Mouse (Mus musculus) limb, embryonic 13.5 days (tissue): ENCODE measurements around the gene Creb1. TPM values are rescaled to one million over a fixed set of nuclear protein-coding genes. Genes with fewer than 3 reads are reported as not detected.

Experiments used
- ATAC-seq: fragments of 200-750 bp; cut with Nextera tagmentation; 2 replicates; pipeline ENCODE4 v1.8.0; 2017; ENCODE audit warnings: low read depth, moderate number of reproducible peaks, moderate TSS enrichment; ENCODE audit not compliant: low FRiP score
- H3K27ac ChIP-seq: fragments of 300-500 bp; sonication (generic); 2 replicates; pipeline ENCODE4 v1.5.1; 2015; ENCODE audit warnings: inconsistent platforms, mild to moderate bottlenecking, moderate library complexity
- H3K27me3 ChIP-seq: fragments of 300-500 bp; sonication (generic); 2 replicates; pipeline ENCODE4 v1.6.1; 2015; ENCODE audit warnings: mild to moderate bottlenecking, inconsistent platforms
- H3K36me3 ChIP-seq: fragments of 300-500 bp; sonication (generic); 2 replicates; pipeline ENCODE4 v1.6.1; 2015; ENCODE audit warnings: inconsistent platforms, mild to moderate bottlenecking, moderate library complexity
- H3K4me1 ChIP-seq: fragments of 300-500 bp; sonication (generic); 2 replicates; pipeline ENCODE4 v1.6.1; 2015; ENCODE audit warnings: inconsistent platforms
- H3K4me2 ChIP-seq: fragments of 300-500 bp; sonication (generic); replicated peaks from 2 replicates; pipeline ENCODE4 v1.6.1; 2015; ENCODE audit warnings: inconsistent platforms, mild to moderate bottlenecking, moderate library complexity
- H3K4me3 ChIP-seq: fragments of 300-500 bp; sonication (generic); 2 replicates; pipeline ENCODE4 v1.5.1; 2015; ENCODE audit warnings: moderate library complexity, mild to moderate bottlenecking, inconsistent platforms
- H3K9ac ChIP-seq: fragments of 300-500 bp; sonication (generic); 2 replicates; pipeline ENCODE4 v1.6.1; 2015; ENCODE audit warnings: mild to moderate bottlenecking, inconsistent platforms
- H3K9me3 ChIP-seq: fragments of 300-500 bp; sonication (generic); 2 replicates; pipeline ENCODE4 v1.6.1; 2016; ENCODE audit warnings: inconsistent platforms
- WGBS: fragments of 180-500 bp; shearing (Covaris S2); methylation state at CpG from one replicate; pipeline ENCODE4 v1.1.7; 2015; 5-methylcytosine and 5-hydroxymethylcytosine counted together
- polyA plus RNA-seq: library from polyadenylated mRNA; unstranded; fragments of >200 nt; fragmentation: Nextera tagmentation; extraction: Ambion mirVana; gene quantifications from 2 replicates; pipeline ENCODE4 v1.2.1, GENCODE M21; 2015

Gene Creb1
- polyA plus RNA-seq, 1 experiment from 2014 or later, result 40.6 TPM

GRCm38 (mm10) chr1:64614311-64614710 is 81.9 kb downstream of the Creb1 start:
- Histone ChIP-seq H3K9me3 (no peaks in the 10 kb centered on the region), H3K27me3 (no peaks in the 10 kb centered on the region), H3K4me2 (no peak overlapping the region), H3K36me3 (peaks cover 33% of the 10 kb centered on the region), H3K4me3 (no peak overlapping the region), H3K27ac (no peak overlapping the region), H3K9ac (no peak overlapping the region), H3K4me1 (peaks cover 30% of the 10 kb centered on the region)
- WGBS, result 93% methylated on average over 9 of the region's 9 CpGs
- no peak for ATAC-seq

- Histone ChIP-seq H3K27ac (peak overlapping the region; percentile 29; the same call in 1 of the 2 replicates), H3K9ac (no peak overlapping the region), H3K36me3 (peaks cover 27% of the 10 kb centered on the region), H3K4me2 (peak overlapping the region; percentile 77), H3K4me3 (0 out of 2 replicates have a peak overlapping the region, but pooled peaks have one; percentile 67), H3K4me1 (peaks cover 30% of the 10 kb centered on the region), H3K9me3 (no peaks in the 10 kb centered on the region), H3K27me3 (no peaks in the 10 kb centered on the region)
- ATAC-seq, result no peak
- 80% methylated on average over 10 of the region's 10 CpGs for WGBS
These were observed 82.4 kb downstream of the Creb1 start for GRCm38 (mm10) chr1:64614801-64615345.

- ATAC-seq, result 0 out of 2 replicates have a peak, but pooled peaks have one; percentile 14
- Histone ChIP-seq H3K27me3 (no peaks in the 10 kb centered on the region), H3K9ac (peak overlapping the region; percentile 94), H3K9me3 (no peaks in the 10 kb centered on the region), H3K4me1 (peaks cover 30% of the 10 kb centered on the region), H3K27ac (peak overlapping the region; percentile 29; the same call in 1 of the 2 replicates), H3K4me2 (peak overlapping the region; percentile 77), H3K36me3 (peaks cover 20% of the 10 kb centered on the region), H3K4me3 (peak overlapping the region; percentile 67)
- WGBS, result 65% methylated on average over 11 of the region's 11 CpGs
These were observed 83.1 kb downstream of the Creb1 start for GRCm38 (mm10) chr1:64615531-64615991.

DNA sequence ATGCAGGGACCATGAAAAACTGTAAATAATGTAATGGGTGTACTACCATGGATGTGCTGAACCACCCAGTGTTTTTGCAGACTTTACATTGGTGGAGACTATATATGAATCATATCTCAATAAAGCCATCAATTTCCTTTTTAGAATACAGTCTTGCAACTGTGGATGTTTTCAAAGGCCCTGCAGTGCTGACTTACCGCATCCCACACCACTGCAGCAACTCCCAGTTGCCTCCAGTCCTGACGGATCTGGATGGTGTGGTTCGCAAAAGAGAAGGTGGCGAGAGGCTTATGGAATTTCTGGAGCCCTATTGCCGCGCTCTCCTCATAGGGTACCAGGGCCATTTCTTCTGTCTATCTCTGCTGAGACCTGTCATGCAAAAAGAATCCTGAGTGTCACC is 83.6 kb downstream of the Creb1 start:
- H3K4me2 ChIP-seq, result peak overlapping the region; percentile 77
- peak overlapping the region; percentile 29; the same call in 1 of the 2 replicates for H3K27ac ChIP-seq
- WGBS, result 65% methylated on average over 6 of the region's 6 CpGs
- H3K4me1 ChIP-seq, result peaks cover 33% of the 10 kb centered on the region
- peak overlapping the region; percentile 94 for H3K9ac ChIP-seq
- H3K4me3 ChIP-seq, result peak overlapping the region; percentile 67
- H3K27me3 ChIP-seq, result no peaks in the 10 kb centered on the region
- H3K9me3 ChIP-seq, result no peaks in the 10 kb centered on the region
- peaks cover 18% of the 10 kb centered on the region for H3K36me3 ChIP-seq
- ATAC-seq, result no peak

DNA sequence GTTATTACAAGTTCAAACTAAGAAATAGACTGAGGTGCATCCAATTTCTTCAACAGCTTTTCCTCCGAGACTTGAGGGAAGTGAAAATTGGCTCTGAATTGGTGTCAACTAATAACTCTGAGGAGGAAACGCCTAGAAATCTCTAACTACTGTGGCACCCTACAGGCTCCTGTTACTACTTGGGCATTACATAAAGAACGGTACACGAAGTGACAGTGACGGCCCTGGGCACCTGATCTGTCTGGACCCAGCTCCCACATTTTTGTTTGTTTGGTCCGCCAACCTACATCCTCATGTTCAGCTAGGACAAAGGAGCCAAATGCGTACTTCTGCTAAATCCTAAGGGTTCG is 84.1 kb downstream of the Creb1 start:
- no peaks in the 10 kb centered on the region for H3K9me3 ChIP-seq
- ATAC-seq, result 0 out of 2 replicates have a peak, but pooled peaks have one; percentile 17
- H3K9ac ChIP-seq, result peak overlapping the region; percentile 94
- H3K27ac ChIP-seq, result peak overlapping the region; percentile 98; the same call in 1 of the 2 replicates
- H3K27me3 ChIP-seq, result no peaks in the 10 kb centered on the region
- peaks cover 38% of the 10 kb centered on the region for H3K4me1 ChIP-seq
- H3K36me3 ChIP-seq, result peaks cover 18% of the 10 kb centered on the region
- WGBS, result 5% methylated on average over 8 of the region's 8 CpGs
- H3K4me3 ChIP-seq, result peak overlapping the region; percentile 67
- peak overlapping the region; percentile 77 for H3K4me2 ChIP-seq

DNA sequence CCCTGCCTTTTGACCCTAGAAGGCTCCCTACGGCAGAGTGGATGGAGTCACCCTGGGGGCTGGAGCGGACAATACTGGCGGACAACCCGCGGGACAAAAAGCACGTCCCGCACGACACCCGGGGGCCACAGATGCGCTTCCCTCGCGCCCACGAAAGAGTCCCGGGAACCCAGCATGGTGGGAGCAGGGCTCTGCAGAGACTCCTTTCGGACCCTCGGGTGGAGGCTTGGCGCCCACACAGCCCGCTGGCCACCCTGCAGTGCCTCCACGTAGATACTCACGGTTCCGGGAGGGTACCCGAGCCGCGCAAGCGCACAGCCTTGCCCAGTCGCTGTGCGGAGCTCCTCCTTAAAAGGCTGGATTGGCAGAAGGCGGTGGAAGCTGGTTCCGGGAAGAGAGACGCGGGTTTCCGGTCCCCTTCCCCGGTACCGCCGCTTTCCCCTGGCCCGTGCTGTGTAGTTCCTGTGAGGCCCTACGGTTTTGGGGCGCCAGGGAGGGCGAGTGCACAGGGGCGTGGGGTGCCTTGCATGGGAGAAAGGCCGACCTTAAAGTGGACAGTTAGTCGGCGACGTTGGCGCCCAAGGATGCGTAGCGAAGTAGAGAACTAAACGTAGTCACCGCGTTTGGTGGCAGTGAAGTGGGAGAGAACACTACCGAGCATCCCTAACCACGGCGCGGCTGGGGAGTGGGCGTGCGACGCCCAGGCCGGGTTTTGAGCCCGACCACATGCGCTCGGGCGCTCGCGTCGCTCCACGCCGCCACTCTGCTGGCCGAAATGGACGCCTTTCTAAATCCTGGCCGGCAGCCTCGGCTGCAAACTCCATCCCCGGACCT is 84.7 kb downstream of the Creb1 start, which contains the start of gene Mettl21a:
TSS of gene Mettl21a (minus strand) at position 362 of the 834 bp plus-strand sequence.
- Histone ChIP-seq H3K9me3 (no peaks in the 10 kb centered on the region), H3K27me3 (no peaks in the 10 kb centered on the region), H3K4me1 (peaks cover 38% of the 10 kb centered on the region), H3K9ac (peak within 1 kb of the TSS; percentile 94), H3K4me2 (peak within 1 kb of the TSS; percentile 77), H3K27ac (peak within 1 kb of the TSS; percentile 98), H3K36me3 (peaks cover 17% of the 10 kb centered on the region), H3K4me3 (peak within 1 kb of the TSS; percentile 67)
- WGBS, result under 1% methylated on average over 72 of the region's 72 CpGs
- ATAC-seq, result peak; percentile 94

DNA sequence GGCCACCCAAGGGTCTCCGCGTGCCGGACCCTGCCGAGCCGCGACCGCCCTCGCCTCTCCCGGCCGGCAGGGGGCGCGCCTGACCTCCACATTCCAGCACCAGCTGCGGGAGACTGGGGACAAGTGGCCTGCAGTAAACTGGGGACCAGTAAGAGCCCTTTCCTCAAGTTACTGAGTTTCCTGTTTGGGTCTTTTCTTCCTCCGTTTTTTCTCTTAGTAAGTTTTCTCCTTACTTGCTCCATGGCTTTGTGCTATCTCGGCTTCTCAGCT is 85.2 kb downstream of the Creb1 start:
- Histone ChIP-seq H3K4me2 (peak overlapping the region; percentile 77), H3K4me3 (peak overlapping the region; percentile 67), H3K27me3 (no peaks in the 10 kb centered on the region), H3K4me1 (peaks cover 38% of the 10 kb centered on the region), H3K36me3 (peaks cover 12% of the 10 kb centered on the region), H3K27ac (peak overlapping the region; percentile 98), H3K9me3 (no peaks in the 10 kb centered on the region), H3K9ac (peak overlapping the region; percentile 94)
- WGBS, result under 1% methylated on average over 15 of the region's 15 CpGs
- peak; percentile 77 for ATAC-seq

GRCm38 (mm10) chr1:64618226-64618625 is 85.8 kb downstream of the Creb1 start:
- 59% methylated on average over 3 of the region's 3 CpGs for WGBS
- H3K4me2 ChIP-seq, result peak overlapping the region; percentile 77
- H3K9ac ChIP-seq, result peak overlapping the region; percentile 94
- H3K27me3 ChIP-seq, result no peaks in the 10 kb centered on the region
- no peaks in the 10 kb centered on the region for H3K9me3 ChIP-seq
- H3K27ac ChIP-seq, result peak overlapping the region; percentile 98; the same call in 1 of the 2 replicates
- peaks cover 44% of the 10 kb centered on the region for H3K4me1 ChIP-seq
- H3K4me3 ChIP-seq, result peak overlapping the region; percentile 67
- ATAC-seq, result no peak
- peaks cover 9% of the 10 kb centered on the region for H3K36me3 ChIP-seq

DNA sequence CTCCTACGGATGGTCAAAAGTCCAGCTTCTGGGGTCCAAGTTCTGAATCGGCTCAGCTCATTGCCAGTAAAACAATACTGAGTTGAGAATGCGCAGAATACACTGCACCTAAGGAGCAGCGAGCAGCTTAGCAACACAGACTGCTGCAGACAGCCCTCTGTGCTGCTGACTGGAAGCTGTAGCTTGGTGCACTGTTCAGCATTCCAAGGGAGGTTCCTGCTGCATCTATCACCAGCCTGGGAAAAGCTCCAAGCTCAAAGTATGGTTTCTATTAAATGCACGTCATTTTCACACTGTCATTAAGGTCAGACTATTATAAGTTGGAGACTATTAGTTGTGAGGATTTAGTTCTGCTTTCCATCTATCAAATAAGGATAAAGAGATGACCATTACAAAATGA is 88.7 kb downstream of the Creb1 start:
- H3K4me2 ChIP-seq, result no peak overlapping the region
- no peaks in the 10 kb centered on the region for H3K9me3 ChIP-seq
- H3K4me1 ChIP-seq, result peaks cover 41% of the 10 kb centered on the region
- ATAC-seq, result no peak
- H3K27ac ChIP-seq, result no peak overlapping the region
- H3K27me3 ChIP-seq, result no peaks in the 10 kb centered on the region
- no peak overlapping the region for H3K4me3 ChIP-seq
- WGBS, result 62% methylated on average over 5 of the region's 5 CpGs
- no peak overlapping the region for H3K9ac ChIP-seq
- H3K36me3 ChIP-seq, result no peaks in the 10 kb centered on the region

GRCm38 (mm10) chr1:64623558-64624435 is 91.4 kb downstream of the Creb1 start:
- Histone ChIP-seq H3K9me3 (no peaks in the 10 kb centered on the region), H3K27me3 (no peaks in the 10 kb centered on the region), H3K4me2 (no peak overlapping the region), H3K27ac (peak overlapping the region; percentile 35; the same call in 1 of the 2 replicates), H3K36me3 (no peaks in the 10 kb centered on the region), H3K4me1 (peaks cover 26% of the 10 kb centered on the region), H3K4me3 (no peak overlapping the region), H3K9ac (no peak overlapping the region)
- ATAC-seq, result peak; percentile 60
- 47% methylated on average over 12 of the region's 12 CpGs for WGBS

DNA sequence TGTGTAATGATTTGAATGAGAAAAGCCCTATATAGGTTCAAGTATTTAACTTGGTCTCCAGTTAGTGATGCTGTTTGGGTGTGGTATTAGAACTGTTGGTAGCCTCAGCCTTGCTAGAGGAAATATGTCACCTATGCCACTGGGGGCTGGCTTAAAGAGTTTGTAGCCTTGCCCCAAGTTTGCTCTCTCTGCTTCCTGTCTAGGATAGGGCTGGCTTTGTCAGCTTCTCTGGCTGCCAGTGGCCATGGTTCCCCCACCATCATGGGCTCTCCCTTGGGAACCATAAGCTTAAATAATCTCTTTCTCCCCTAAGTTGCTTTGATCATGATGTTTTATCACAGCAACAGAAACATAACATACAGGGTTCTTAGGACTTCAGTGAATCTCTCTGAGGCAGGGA is 92.8 kb downstream of the Creb1 start:
- no peaks in the 10 kb centered on the region for H3K36me3 ChIP-seq
- H3K9me3 ChIP-seq, result no peaks in the 10 kb centered on the region
- peaks cover 25% of the 10 kb centered on the region for H3K4me1 ChIP-seq
- no peak overlapping the region for H3K4me2 ChIP-seq
- no peak overlapping the region for H3K4me3 ChIP-seq
- no peak overlapping the region for H3K27ac ChIP-seq
- no peaks in the 10 kb centered on the region for H3K27me3 ChIP-seq
- H3K9ac ChIP-seq, result no peak overlapping the region
- ATAC-seq, result no peak

- H3K9me3 ChIP-seq, result no peaks in the 10 kb centered on the region
- H3K27ac ChIP-seq, result no peak overlapping the region
- H3K9ac ChIP-seq, result no peak overlapping the region
- H3K27me3 ChIP-seq, result no peaks in the 10 kb centered on the region
- H3K4me2 ChIP-seq, result no peak overlapping the region
- no peaks in the 10 kb centered on the region for H3K4me1 ChIP-seq
- no peak overlapping the region for H3K4me3 ChIP-seq
- no peak for ATAC-seq
- H3K36me3 ChIP-seq, result no peaks in the 10 kb centered on the region
- WGBS, result 66% methylated on average over 5 of the region's 5 CpGs
These were observed 99.1 kb downstream of the Creb1 start for GRCm38 (mm10) chr1:64631526-64631925.
